Mouse (Mus musculus) heart, postnatal 25 days (tissue): ENCODE measurements around the gene Atp8b5. TPM values are rescaled to one million over a fixed set of nuclear protein-coding genes. Genes with fewer than 3 reads are reported as not detected.

Experiments used
- DNase-seq: peaks from one replicate; pipeline ENCODE4 v3.0.0; 2022; ENCODE audit warnings: low spot score
- intact Hi-C: fragments of 180-260 bp; cut with DNase I; formaldehyde crosslinking; loops from one replicate; pipeline ENCODE4 v1.15.1; 2025
- total RNA-seq, 2 experiments: library from RNA; stranded (reverse); gene quantifications; 2 replicates each; pipeline ENCODE4 v1.2.3; 2021

Atp8b5 gene
- total RNA-seq, 2 experiments from 2014 or later: 0.05 TPM; not detected in 1

DNA sequence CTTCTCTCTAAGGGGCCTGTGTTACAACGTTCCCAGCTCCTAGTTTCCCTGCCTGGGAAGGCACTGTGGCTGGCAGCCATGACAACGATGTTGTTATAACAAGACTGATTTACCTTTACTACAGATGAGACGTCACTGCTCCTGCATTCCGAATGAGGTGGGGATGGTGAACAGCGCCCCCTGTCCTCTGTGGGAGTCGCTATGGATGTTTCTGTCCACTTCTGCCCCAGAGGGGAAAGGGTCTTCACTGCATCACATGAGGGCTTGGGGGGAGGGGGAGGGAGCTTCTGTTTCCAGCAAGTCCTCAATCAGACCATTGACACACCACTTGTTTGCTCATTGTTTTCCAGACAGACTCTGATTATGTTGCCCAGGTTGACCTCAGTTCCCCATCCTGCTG is 27.0 kb downstream of the Atp8b5 start:
- intact Hi-C loops: no loop called here
- no peak for DNase-seq

DNA sequence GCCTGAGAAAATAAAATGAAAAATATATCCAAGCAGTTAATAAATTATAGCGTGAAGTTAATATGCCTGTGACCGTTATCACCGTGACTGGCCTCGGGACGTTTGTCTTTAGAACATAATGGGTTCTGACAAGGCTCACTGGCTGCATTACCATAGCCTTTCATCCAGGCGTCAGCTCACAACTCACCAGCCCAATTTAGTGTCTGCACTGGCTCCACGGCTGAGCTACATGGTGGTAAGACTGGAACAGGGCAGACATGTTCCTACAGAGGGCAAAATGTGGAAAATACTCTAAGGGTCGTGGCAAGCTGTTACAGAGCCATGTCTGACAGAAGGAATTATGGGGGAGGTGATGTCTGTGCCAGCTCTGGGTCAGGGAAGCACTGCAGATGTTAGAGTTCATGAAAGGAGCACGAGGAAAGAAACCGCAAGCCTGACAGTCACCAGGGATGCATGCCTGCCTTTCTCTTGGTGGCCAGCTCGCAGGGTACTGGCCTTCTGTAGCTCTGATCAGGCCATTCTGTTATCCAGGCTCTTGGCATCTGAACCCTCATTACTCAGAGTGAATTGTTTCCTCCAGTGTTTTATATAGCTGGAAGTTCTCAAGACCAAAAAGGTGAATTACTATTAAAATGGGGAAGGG is 42.9 kb downstream of the Atp8b5 start:
- no peak for DNase-seq
- intact Hi-C loops: no loop called here

- intact Hi-C loops: no loop called here
- no peak for DNase-seq
Measured at GRCm38 (mm10) chr4:43321536-43321935, 54.6 kb downstream of the Atp8b5 start.

DNA sequence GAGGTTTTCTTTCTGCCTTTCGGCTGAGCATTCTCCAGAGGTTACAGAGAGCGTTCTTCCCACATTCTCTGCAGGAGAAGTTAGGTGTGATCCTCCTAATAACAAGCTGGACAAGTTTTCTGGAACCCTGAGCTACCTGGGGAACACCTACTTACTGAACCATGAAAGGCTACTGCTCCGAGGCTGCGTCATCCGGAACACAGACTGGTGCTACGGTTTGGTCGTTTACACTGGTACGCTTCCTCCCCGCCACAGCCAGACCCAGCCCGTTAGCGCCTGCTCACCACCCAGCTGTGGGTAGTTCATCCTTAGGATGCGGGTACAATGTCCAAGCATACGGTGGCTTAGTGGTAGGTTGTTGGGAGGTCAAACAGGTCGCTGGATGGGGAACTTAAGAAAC is 55.4 kb downstream of the Atp8b5 start:
- DNase-seq: no peak
- intact Hi-C loops: no loop called here

- no peak for DNase-seq
- intact Hi-C loops: no loop called here
Measured at GRCm38 (mm10) chr4:43327118-43327517, 60.2 kb downstream of the Atp8b5 start.

DNA sequence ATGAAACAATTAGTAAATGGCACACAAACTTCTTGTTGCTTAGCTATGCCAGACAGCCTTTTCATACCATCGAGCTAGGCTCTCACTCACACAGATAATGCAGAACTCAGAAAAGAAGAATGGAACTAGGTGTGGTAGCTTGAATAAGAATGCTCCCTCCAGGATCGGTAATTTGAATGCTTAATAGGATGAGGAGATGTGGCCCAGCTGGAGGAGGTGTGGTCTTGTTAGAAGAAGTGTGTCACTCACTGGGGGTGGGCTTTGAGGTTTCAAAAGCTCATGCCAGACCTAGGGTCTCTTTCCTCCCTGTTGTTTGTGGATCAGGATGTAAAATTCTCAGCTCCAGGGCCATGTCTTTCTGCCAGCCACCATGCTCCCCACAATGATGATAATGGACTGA is 67.8 kb downstream of the Atp8b5 start:
- intact Hi-C loops: loop anchor here (5.0 kb wide), 1 partner anchor 48 kb away; the partner anchor contains the start of gene Rusc2
- DNase-seq: no peak

- intact Hi-C loops: loop anchor here (5.0 kb wide), 1 partner anchor 46 kb away; the partner anchor contains the start of gene Rusc2
- DNase-seq: no peak
Measured at GRCm38 (mm10) chr4:43336176-43336575, 69.2 kb downstream of the Atp8b5 start.

DNA sequence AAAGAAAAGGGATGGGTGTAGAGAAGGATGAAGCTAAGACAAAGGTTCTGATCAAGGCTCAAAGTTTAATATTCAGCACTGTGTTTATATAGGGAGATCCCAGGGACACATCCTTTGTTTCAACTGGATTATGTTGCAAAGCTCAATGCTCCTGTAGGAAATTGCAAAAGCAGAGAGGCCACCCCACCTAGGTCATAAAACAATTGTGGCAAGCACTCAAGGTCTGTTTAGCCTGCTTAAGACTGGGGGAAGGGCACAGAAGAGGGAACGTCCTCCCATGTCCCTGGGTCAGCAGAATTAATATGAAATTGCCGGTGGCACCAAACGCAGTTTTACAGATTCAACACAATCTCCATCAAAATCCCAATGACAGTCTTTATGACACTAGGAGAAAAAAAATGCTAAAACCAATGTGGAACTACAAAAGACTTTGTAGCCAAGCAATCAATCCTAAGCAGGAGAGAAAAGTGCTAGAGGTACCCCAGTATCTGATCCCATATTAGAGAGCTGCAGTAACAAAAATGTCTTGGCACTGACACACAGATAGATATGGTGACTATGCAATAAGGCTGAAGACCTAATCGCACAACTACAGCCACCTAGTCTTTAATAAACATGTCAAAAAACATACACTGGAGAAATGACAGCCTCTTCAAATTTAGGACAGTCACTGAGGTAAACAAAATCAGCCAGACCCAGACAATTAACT is 73.3 kb downstream of the Atp8b5 start:
- intact Hi-C loops: loop anchor here (5.0 kb wide), 2 partner anchors 67 to 73 kb away; partner anchors contain the start of gene Atp8b5
- DNase-seq: peak; percentile 9

- intact Hi-C loops: loop anchor here (5.0 kb wide), 2 partner anchors 66 to 74 kb away; partner anchors contain the start of gene Atp8b5
- no peak for DNase-seq
Measured at GRCm38 (mm10) chr4:43341276-43341891, 74.4 kb downstream of the Atp8b5 start.

- intact Hi-C loops: loop anchor here (5.0 kb wide), 2 partner anchors 65 to 75 kb away; partner anchors contain the start of gene Atp8b5
- no peak for DNase-seq
Measured at GRCm38 (mm10) chr4:43342443-43342842, 75.5 kb downstream of the Atp8b5 start.

DNA sequence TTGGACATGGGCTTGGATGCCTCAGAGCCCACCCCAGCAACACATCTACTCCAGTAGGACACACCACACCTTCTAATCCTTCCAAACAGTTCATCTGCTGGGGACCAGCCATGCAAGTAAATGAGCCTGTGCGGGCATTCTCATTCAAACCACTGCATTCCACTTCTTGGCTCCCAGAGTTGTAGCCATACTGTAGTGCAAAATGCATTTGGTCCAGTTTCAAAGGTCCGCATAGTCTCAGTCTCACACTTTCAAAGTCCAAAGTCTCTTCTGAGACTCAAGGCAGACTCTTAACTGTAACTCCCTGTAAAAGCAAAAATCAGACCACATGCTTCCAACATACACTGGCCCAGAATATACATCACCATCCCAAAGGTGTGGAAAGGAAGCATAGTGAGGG is 78.0 kb downstream of the Atp8b5 start:
- DNase-seq: no peak
- intact Hi-C loops: loop anchor here (5.0 kb wide), 2 partner anchors 62 to 78 kb away; partner anchors contain the start of gene Atp8b5

GRCm38 (mm10) chr4:43349206-43349605 is 82.2 kb downstream of the Atp8b5 start:
- intact Hi-C loops: no loop called here
- no peak for DNase-seq

GRCm38 (mm10) chr4:43350038-43350560 is 83.1 kb downstream of the Atp8b5 start:
- intact Hi-C loops: no loop called here
- no peak for DNase-seq

DNA sequence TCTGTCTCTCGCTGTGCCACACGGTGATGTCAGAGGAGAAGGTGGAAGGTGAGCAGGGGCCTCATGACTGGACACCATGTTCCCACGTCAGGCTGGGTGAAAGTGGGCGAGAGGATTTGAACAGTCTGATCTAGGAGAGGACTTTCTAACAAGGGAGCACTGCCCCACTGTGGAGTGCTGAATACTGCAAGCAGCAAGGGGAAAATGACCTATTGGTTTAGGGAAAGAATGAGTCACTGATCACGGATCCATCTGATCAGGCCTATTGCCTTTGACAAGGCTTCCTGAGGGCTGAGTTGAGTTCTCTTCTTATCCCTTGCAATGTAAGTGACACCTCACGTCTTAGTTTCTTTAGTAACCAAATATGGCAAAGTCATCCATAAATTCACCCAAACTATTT is 86.7 kb downstream of the Atp8b5 start:
- intact Hi-C loops: no loop called here
- no peak for DNase-seq

DNA sequence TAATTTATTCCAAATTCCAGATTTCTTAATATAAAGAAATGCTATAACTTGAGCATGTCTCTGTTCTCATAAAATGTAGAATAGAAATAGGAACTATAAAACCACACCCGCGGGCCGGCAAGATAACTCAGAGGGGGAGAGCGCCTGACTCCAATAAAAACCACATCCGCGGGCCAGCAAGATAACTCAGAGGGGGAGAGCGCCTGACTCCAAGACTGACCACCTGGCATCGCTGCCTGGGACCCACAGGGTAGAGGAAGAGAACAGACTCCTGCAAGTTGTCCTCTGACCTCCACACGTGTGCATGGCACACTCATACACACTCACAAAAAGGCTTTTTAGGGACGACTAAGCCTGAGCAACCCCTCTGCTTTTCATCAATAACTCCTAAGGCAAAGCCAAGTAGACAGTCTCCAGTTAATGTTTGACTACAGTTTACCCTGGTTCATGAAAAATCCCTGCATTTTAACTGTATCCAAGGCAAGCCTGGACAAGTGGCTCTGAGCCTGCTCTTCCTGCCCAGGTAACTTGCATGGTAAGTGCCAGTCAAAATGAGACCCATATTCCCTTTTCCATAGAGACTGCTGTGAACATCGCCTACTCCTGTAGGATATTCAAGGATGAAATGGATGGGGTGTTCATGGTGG is 98.1 kb downstream of the Atp8b5 start:
- no peak for DNase-seq
- intact Hi-C loops: no loop called here

DNA sequence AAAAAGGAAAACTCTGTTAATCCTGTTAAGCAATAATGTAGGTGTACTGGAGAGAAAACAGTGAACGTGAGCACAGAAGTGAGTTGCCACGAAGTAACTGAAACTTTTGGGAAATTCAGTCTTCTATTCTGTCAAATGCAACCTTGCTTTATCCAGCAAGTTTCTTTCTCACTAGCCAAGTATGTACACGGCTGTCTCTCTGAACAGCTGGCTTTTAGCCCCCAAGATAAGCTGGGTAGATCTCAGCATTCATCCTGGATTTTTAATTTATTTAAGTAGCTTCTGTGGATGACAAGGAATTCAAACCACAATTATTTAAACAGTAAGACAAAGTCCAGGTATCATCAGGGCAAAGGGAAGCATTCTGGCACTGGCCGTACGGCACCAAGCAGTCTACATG is 100.3 kb downstream of the Atp8b5 start:
- intact Hi-C loops: no loop called here

DNA sequence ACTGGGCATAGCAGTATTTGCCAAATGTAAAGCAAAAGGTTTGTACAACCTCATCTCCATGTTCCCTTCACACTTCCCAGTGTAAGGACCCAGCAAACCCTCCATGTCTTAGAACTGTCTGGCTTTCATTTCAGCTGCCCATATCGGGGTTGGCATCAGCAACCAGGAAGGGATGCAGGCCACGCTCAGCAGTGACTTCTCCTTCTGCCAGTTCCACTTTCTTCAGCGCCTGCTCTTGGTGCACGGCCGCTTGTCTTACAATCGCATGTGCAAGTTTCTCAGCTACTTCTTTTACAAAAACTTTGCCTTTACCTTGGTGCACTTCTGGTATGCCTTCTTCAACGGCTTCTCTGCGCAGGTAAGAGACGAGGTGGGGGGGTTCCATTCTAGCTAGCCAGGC is 100.8 kb downstream of the Atp8b5 start:
- no peak for DNase-seq
- intact Hi-C loops: no loop called here

More for the DNA sequence above, 100.3 kb downstream of the Atp8b5 start:
- no peak for DNase-seq

DNA sequence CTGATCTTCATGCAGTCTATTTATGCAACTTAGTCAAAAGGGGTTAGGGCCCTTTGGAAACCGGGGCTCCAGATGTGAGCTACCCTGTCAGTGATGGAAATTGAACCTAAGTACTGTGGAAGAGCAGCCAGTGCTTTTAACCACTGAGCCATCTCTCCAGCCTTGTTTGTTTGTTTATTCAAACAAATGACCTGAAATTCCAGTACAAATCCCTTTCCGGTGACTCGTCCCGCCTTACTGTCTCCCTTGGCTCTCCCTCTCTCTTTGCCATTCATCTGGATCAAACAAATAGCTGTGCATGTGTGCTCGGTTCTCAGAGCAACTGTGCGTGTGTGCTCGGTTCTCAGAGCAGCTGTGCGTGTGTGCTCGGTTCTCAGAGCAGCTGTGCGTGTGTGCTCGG is 104.4 kb downstream of the Atp8b5 start:
- no peak for DNase-seq
- intact Hi-C loops: no loop called here

DNA sequence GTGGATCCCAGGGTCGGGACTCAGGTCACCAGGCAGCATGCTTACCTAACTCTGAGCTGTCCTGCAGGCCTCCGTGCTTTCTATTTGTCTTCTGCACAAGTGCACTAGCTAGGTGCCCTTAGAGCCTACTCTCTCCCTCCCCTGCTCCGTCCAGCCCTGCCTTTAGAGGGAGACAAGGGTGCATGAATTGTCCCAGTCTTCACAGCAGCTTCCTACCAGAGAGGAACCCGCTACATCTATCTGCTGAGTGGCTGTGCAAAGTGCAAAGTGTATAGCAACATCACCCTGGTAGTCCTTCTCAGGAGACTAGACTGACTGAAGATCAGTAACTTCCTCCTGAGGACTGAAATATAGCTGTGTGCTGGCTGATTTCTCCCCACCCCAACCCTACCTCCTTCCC is 105.2 kb downstream of the Atp8b5 start:
- intact Hi-C loops: no loop called here
- no peak for DNase-seq

DNA sequence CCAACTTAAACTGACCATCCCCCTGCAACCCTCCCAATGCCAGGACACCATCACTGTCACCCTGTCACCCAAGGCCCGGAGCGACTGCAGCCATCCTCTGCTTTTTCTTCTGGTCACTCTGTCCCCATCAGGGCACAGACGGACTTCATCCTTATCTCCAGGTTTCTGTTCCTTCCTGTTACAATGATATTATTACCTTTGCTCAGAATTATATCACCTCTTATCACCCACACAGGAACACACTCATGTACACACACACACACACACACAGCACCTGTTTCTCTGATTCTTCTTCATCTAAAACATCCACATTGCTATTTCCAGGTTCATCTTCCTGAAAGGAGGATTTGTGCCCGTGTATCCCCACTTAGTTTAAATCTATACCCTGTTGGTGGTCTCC is 107.3 kb downstream of the Atp8b5 start:
- no peak for DNase-seq
- intact Hi-C loops: no loop called here
